Mouse (Mus musculus) gastrocnemius, postnatal 14 days (tissue): ENCODE data around the gene Ropn1l. TPM values are rescaled to one million over a fixed set of nuclear protein-coding genes. Genes with fewer than 3 reads are reported as not detected.
A peak's percentile ranks its signal among the peaks of the same experiment; 100 is the strongest.

ENCODE experiments used
- DNase-seq: peaks from one replicate; pipeline ENCODE4 v3.0.0; 2021; ENCODE audit warnings: mixed read lengths
- intact Hi-C: fragments of 180-260 bp; cut with DNase I; formaldehyde crosslinking; loops from one replicate; pipeline ENCODE4 v1.15.1; 2025; ENCODE audit warnings: low total_unique reads
- long read RNA-seq, 2 experiments: library from polyadenylated mRNA; stranded (forward); transcript quantifications; one replicate each; pipeline ENCODE4 v2.0.0; 2021
- total RNA-seq, 2 experiments: library from RNA; stranded (reverse); gene quantifications; 2 replicates each; pipeline ENCODE4 v1.2.3; 2021

Ropn1l gene
- under 1 TPM; 0.29 to 0.33 TPM for total RNA-seq
- long read RNA-seq, experiment 1, partial matches to known transcripts: 0 of 1 reads
- long read RNA-seq, experiment 1, other reads (novel, unspliced or antisense): 0 of 1 reads
- long read RNA-seq, experiment 2: 0 reads

- intact Hi-C loops: no loop called here
- peak; percentile 91 for DNase-seq
These were observed at the start of gene Ropn1l for GRCm38 (mm10) chr15:31453098-31453916. Gene Ropn1l (minus strand): TSS chr15:31453737.

- DNase-seq: no peak
- intact Hi-C loops: no loop called here
These were observed 49.5 kb upstream of the Ropn1l start for GRCm38 (mm10) chr15:31502996-31503395.

GRCm38 (mm10) chr15:31502313-31502712 is 48.8 kb upstream of the Ropn1l start:
- DNase-seq: no peak
- intact Hi-C loops: no loop called here

- intact Hi-C loops: no loop called here
- no peak for DNase-seq
These were observed 41.3 kb upstream of the Ropn1l start for GRCm38 (mm10) chr15:31494803-31495202.

- no peak for DNase-seq
- intact Hi-C loops: no loop called here
These were observed 40.8 kb upstream of the Ropn1l start for GRCm38 (mm10) chr15:31494310-31494709.

GRCm38 (mm10) chr15:31487407-31487806 is 33.9 kb upstream of the Ropn1l start:
- no peak for DNase-seq
- intact Hi-C loops: no loop called here

- no peak for DNase-seq
- intact Hi-C loops: no loop called here
These were observed 23.1 kb upstream of the Ropn1l start for GRCm38 (mm10) chr15:31476678-31477077.

- no peak for DNase-seq
- intact Hi-C loops: no loop called here
These were observed 19.4 kb upstream of the Ropn1l start for GRCm38 (mm10) chr15:31472645-31473574.

- DNase-seq: no peak
- intact Hi-C loops: no loop called here
These were observed 18.0 kb upstream of the Ropn1l start for GRCm38 (mm10) chr15:31471529-31471928.

GRCm38 (mm10) chr15:31469497-31469896 is 16.0 kb upstream of the Ropn1l start:
- intact Hi-C loops: no loop called here
- DNase-seq: no peak

GRCm38 (mm10) chr15:31468806-31469205 is 15.3 kb upstream of the Ropn1l start:
- intact Hi-C loops: no loop called here
- DNase-seq: no peak

GRCm38 (mm10) chr15:31466749-31467148 is 13.2 kb upstream of the Ropn1l start:
- no peak for DNase-seq
- intact Hi-C loops: no loop called here

GRCm38 (mm10) chr15:31466295-31466694 is 12.8 kb upstream of the Ropn1l start:
- intact Hi-C loops: no loop called here
- DNase-seq: no peak

- no peak for DNase-seq
- intact Hi-C loops: no loop called here
These were observed 12.3 kb upstream of the Ropn1l start for GRCm38 (mm10) chr15:31465806-31466205.

GRCm38 (mm10) chr15:31460571-31460970 is 7.0 kb upstream of the Ropn1l start:
- intact Hi-C loops: no loop called here
- DNase-seq: no peak

GRCm38 (mm10) chr15:31458081-31458480 is 4.5 kb upstream of the Ropn1l start:
- no peak for DNase-seq
- intact Hi-C loops: no loop called here

- DNase-seq: no peak
- intact Hi-C loops: no loop called here
These were observed 2.8 kb upstream of the Ropn1l start for GRCm38 (mm10) chr15:31456381-31456780.

GRCm38 (mm10) chr15:31454861-31455295 is 1.3 kb upstream of the Ropn1l start:
- DNase-seq: no peak
- intact Hi-C loops: no loop called here

- DNase-seq: no peak
- intact Hi-C loops: no loop called here
These were observed 741 bp upstream of the Ropn1l start for GRCm38 (mm10) chr15:31454096-31454860.
